Mouse (Mus musculus): ENCODE measurements around the gene Grhpr.
"Not testable (repeated sequence)": the region's sequence is repeated elsewhere in the genome, so short reads cannot be mapped to it uniquely, and the experiment has no call there.

Grhpr gene

GRCm38 (mm10) chr4:44976026-44976615 lies 5.1 kb upstream of the Grhpr start:
- no peak for DNase-seq

GRCm38 (mm10) chr4:44976921-44977710 lies 4.1 kb upstream of the Grhpr start:
- DNase-seq = no peak

- no peak for DNase-seq
Observed at GRCm38 (mm10) chr4:44978175-44978574, 3.0 kb upstream of the Grhpr start.

- DNase-seq = no peak
Observed at GRCm38 (mm10) chr4:44979794-44980338, 1.3 kb upstream of the Grhpr start.

- DNase-seq = no peak
Observed at GRCm38 (mm10) chr4:44981974-44982287, 736 bp downstream of the Grhpr start.

GRCm38 (mm10) chr4:44982440-44983130 lies 1.4 kb downstream of the Grhpr start:
- no peak for DNase-seq

GRCm38 (mm10) chr4:44983131-44983740 lies 2.0 kb downstream of the Grhpr start:
- DNase-seq = no peak

- no peak for DNase-seq
Observed at GRCm38 (mm10) chr4:44990560-44990959, 9.4 kb downstream of the Grhpr start.

GRCm38 (mm10) chr4:44992330-44992729 lies 11.1 kb downstream of the Grhpr start:
- DNase-seq = not testable (repeated sequence)

- DNase-seq = not testable (repeated sequence)
Observed at GRCm38 (mm10) chr4:44993179-44993578, 12.0 kb downstream of the Grhpr start.

- DNase-seq = no peak
Observed at GRCm38 (mm10) chr4:44993847-44994246, 12.7 kb downstream of the Grhpr start.

GRCm38 (mm10) chr4:44994776-44995175 lies 13.6 kb downstream of the Grhpr start:
- no peak for DNase-seq

GRCm38 (mm10) chr4:44998071-44998470 lies 16.9 kb downstream of the Grhpr start:
- no peak for DNase-seq

- no peak for DNase-seq
Observed at GRCm38 (mm10) chr4:45000001-45000400, 18.8 kb downstream of the Grhpr start.

GRCm38 (mm10) chr4:45005452-45005851 lies 24.3 kb downstream of the Grhpr start:
- DNase-seq = no peak

GRCm38 (mm10) chr4:45010806-45011415 lies 29.7 kb downstream of the Grhpr start:
- DNase-seq = peak; percentile 19

GRCm38 (mm10) chr4:45011581-45012104 lies 30.4 kb downstream of the Grhpr start:
- no peak for DNase-seq

GRCm38 (mm10) chr4:45012105-45012975 lies 31.1 kb downstream of the Grhpr start, which contains the start of gene Zbtb5:
TSS of gene Zbtb5 (minus strand) at chr4:45012412.
- DNase-seq = peak; percentile 100

- peak; percentile 13 for DNase-seq
Observed at GRCm38 (mm10) chr4:45013031-45013431, 31.8 kb downstream of the Grhpr start.

- DNase-seq = no peak
Observed at GRCm38 (mm10) chr4:45013537-45013936, 32.3 kb downstream of the Grhpr start.

GRCm38 (mm10) chr4:45015615-45016014 lies 34.4 kb downstream of the Grhpr start:
- peak; percentile 37 for DNase-seq
